Mouse (Mus musculus) forebrain, postnatal 0 days (tissue): ENCODE measurements around the gene Amy1. TPM values are rescaled to one million over a fixed set of nuclear protein-coding genes. Genes with fewer than 3 reads are reported as not detected.
A peak's percentile ranks its signal among the peaks of the same experiment; 100 is the strongest.
"Not testable (repeated sequence)": the region's sequence is repeated elsewhere in the genome, so short reads cannot be mapped to it uniquely, and the experiment has no call there.

ENCODE experiments used
- ATAC-seq: fragments of 200-750 bp; cut with Nextera tagmentation; 2 replicates; pipeline ENCODE4 v1.8.0; 2017; ENCODE audit warnings: mild to moderate bottlenecking, moderate library complexity
- DNase-seq: peaks from one replicate; pipeline ENCODE4 v3.0.0-alpha.2; 2015
- H3K27ac ChIP-seq: fragments of 300-500 bp; sonication (generic); 2 replicates; pipeline ENCODE4 v1.5.1; 2014; ENCODE audit warnings: low read depth, mild to moderate bottlenecking, antibody characterized with exemption, low read length, moderate library complexity, mixed read lengths
- H3K27me3 ChIP-seq: fragments of 300-500 bp; sonication (generic); 2 replicates; pipeline ENCODE4 v1.6.1; 2014; ENCODE audit warnings: mild to moderate bottlenecking, low read length, mixed read lengths; ENCODE audit not compliant: insufficient read depth
- H3K36me3 ChIP-seq: fragments of 300-500 bp; sonication (generic); 2 replicates; pipeline ENCODE4 v1.6.1; 2014; ENCODE audit warnings: mild to moderate bottlenecking, moderate library complexity; ENCODE audit not compliant: insufficient read depth
- H3K4me1 ChIP-seq: fragments of 300-500 bp; sonication (generic); 2 replicates; pipeline ENCODE4 v1.6.1; 2014; ENCODE audit warnings: antibody characterized with exemption; ENCODE audit not compliant: insufficient read depth
- H3K4me2 ChIP-seq: fragments of 300-500 bp; sonication (generic); 2 replicates; pipeline ENCODE4 v1.6.1; 2014; ENCODE audit warnings: low read depth, mild to moderate bottlenecking, moderate library complexity
- H3K4me3 ChIP-seq: fragments of 300-500 bp; sonication (generic); 2 replicates; pipeline ENCODE4 v1.5.1; 2014; ENCODE audit warnings: low read depth, low read length, mixed read lengths
- H3K9ac ChIP-seq: fragments of 300-500 bp; sonication (generic); 2 replicates; pipeline ENCODE4 v1.6.1; 2014; ENCODE audit warnings: mild to moderate bottlenecking
- H3K9me3 ChIP-seq: fragments of 300-500 bp; sonication (generic); 2 replicates; pipeline ENCODE4 v1.6.1; 2016; ENCODE audit warnings: low read length
- CTCF ChIP-seq: sonication (generic); IDR thresholded peaks from 2 replicates; pipeline ENCODE4 v1.5.1; 2016; ENCODE audit warnings: antibody characterized with exemption, control low read depth, low read depth
- WGBS: fragments of 180-500 bp; shearing (Covaris S2); extraction: QIAGEN DNeasy Blood & Tissue Kit; methylation state at CpG from one replicate; pipeline ENCODE4 v1.1.7; 2014; 5-methylcytosine and 5-hydroxymethylcytosine counted together
- polyA plus RNA-seq: library from polyadenylated mRNA; unstranded; fragments of >200 nt; fragmentation: Nextera tagmentation; extraction: Ambion mirVana; gene quantifications from 2 replicates; pipeline ENCODE4 v1.2.1, GENCODE M21; 2015
- total RNA-seq: library from RNA; depleted of rRNA; stranded (reverse); fragments of >200 nt; gene quantifications from 2 replicates; pipeline ENCODE4 v1.2.3, GENCODE M21; 2014; rRNA removed

The Amy1 gene
- total and polyA plus RNA-seq, 2 experiments from 2014 or later, result 17.5 to 53.7 TPM

- TF ChIP-seq CTCF, result peak; percentile 21; the same call in 1 of the 2 replicates
- ATAC-seq, result peak; percentile 97
These were observed 23.3 kb upstream of the Amy1 start, which contains the start of gene Rnpc3 for GRCm38 (mm10) chr3:113629606-113630359. Rnpc3 (minus strand) TSS chr3:113630149.

DNA sequence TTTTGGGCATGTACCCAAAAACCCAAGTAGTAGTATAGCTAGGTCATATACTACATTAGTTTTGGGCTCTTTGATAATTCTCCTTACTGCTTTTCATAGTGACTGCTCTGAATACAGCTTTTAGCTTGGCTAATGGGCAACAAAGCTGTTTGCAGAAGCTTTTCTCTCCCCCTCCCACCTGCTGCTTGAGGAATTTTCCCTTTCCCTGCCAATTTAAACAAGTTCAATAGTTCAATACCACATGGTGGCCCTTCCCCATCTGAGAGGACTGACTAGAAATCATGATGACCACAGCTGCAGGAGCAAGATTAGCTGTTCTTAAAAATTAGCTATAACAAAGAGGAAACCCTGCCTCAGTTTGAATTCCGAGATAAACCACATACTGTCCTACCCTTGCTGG lies 15.7 kb downstream of the Amy1 start:
- no peak overlapping the region for H3K27ac ChIP-seq
- no peaks in the 10 kb centered on the region for H3K27me3 ChIP-seq
- 0 out of 2 replicates have a peak, but pooled peaks cover 4% of the 10 kb centered on the region for H3K36me3 ChIP-seq
- no peak overlapping the region for H3K9ac ChIP-seq
- H3K4me1 ChIP-seq, result no peaks in the 10 kb centered on the region
- ATAC-seq (no peak), DNase-seq (no peak)
- no peak overlapping the region for H3K4me3 ChIP-seq
- H3K9me3 ChIP-seq, result no peaks in the 10 kb centered on the region
- WGBS, result 27% methylated on average over 1 of the region's 1 CpGs
- no peak overlapping the region for H3K4me2 ChIP-seq
- TF ChIP-seq CTCF, result no peak

More at GRCm38 (mm10) chr3:113629606-113630359, 23.3 kb upstream of the Amy1 start, which contains the start of gene Rnpc3:
- Histone ChIP-seq H3K9me3 (no peaks in the 10 kb centered on the region), H3K27me3 (no peaks in the 10 kb centered on the region), H3K4me2 (peak within 1 kb of the TSS; percentile 51), H3K36me3 (peaks cover 5% of the 10 kb centered on the region; the same call in 1 of the 2 replicates), H3K9ac (peak within 1 kb of the TSS; percentile 98), H3K27ac (peak within 1 kb of the TSS; percentile 100), H3K4me3 (peak within 1 kb of the TSS; percentile 76), H3K4me1 (peaks cover 8% of the 10 kb centered on the region; the same call in 1 of the 2 replicates)
- under 1% methylated on average over 68 of the region's 70 CpGs for WGBS
- peak; percentile 99 for DNase-seq

DNA sequence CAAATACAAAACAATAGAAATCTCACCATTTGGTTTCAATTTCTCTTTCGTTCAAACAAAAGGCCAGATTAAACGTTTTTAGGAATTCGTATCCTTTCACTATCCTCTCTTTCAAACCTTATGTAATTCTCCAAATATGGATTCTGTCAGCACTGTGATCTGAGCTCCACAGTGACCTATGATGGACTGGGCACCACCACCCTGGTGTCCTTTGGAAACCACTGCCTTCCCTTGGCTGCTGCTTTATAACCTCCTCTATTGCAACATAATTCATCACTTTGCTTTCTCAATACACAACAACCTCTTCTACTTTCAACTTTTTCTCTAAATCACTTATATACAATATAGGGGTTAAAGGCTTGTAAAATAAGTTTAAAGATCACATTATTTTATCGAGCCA lies 31.9 kb downstream of the Amy1 start:
- Histone ChIP-seq H3K9me3 (no peaks in the 10 kb centered on the region), H3K27me3 (no peaks in the 10 kb centered on the region), H3K4me3 (no peak overlapping the region), H3K9ac (no peak overlapping the region), H3K36me3 (no peaks in the 10 kb centered on the region), H3K4me2 (no peak overlapping the region), H3K4me1 (no peaks in the 10 kb centered on the region), H3K27ac (no peak overlapping the region)
- WGBS, result 78% methylated on average over 4 of the region's 4 CpGs
- TF ChIP-seq CTCF, result no peak
- ATAC-seq, result no peak
- no peak for DNase-seq

DNA sequence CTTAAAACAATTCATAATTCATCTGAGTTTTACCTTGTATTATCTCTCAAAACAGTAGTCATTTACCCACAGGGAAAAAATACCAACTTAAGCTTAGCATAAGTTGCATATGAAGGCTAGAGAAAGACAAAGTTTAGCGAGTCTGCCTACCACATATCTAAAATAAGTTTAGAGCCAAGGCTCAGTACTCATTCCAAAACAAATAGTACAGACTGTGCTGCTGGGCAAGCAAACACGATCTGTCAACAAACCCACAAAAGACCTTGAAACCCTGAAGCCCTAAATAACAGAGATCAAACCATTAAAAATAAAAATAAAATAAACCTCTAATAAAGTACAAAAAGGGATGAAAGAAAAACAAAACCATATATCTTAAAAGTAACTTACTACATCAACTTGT lies 32.4 kb downstream of the Amy1 start:
- Histone ChIP-seq H3K4me3 (no peak overlapping the region), H3K9me3 (no peaks in the 10 kb centered on the region), H3K27ac (no peak overlapping the region), H3K9ac (no peak overlapping the region), H3K4me2 (no peak overlapping the region), H3K27me3 (no peaks in the 10 kb centered on the region), H3K36me3 (no peaks in the 10 kb centered on the region), H3K4me1 (no peaks in the 10 kb centered on the region)
- no peak for DNase-seq
- no peak for TF ChIP-seq CTCF
- 79% methylated on average over 2 of the region's 2 CpGs for WGBS
- ATAC-seq, result no peak

- 93% methylated on average over 3 of the region's 3 CpGs for WGBS
- ATAC-seq (no peak), DNase-seq (no peak)
- H3K4me2 ChIP-seq, result no peak overlapping the region
- no peak overlapping the region for H3K9ac ChIP-seq
- TF ChIP-seq CTCF, result no peak
- no peak overlapping the region for H3K27ac ChIP-seq
- H3K36me3 ChIP-seq, result no peaks in the 10 kb centered on the region
- H3K27me3 ChIP-seq, result no peaks in the 10 kb centered on the region
- no peaks in the 10 kb centered on the region for H3K4me1 ChIP-seq
- H3K4me3 ChIP-seq, result no peak overlapping the region
- H3K9me3 ChIP-seq, result no peaks in the 10 kb centered on the region
These were observed 34.3 kb downstream of the Amy1 start for GRCm38 (mm10) chr3:113572158-113572557.

GRCm38 (mm10) chr3:113539692-113540091 lies 66.8 kb downstream of the Amy1 start:
- ATAC-seq (no peak), DNase-seq (no peak)
- no peaks in the 10 kb centered on the region for H3K4me1 ChIP-seq
- no peak overlapping the region for H3K4me3 ChIP-seq
- no peaks in the 10 kb centered on the region for H3K9me3 ChIP-seq
- no peak for TF ChIP-seq CTCF
- no peak overlapping the region for H3K4me2 ChIP-seq
- no peaks in the 10 kb centered on the region for H3K36me3 ChIP-seq
- H3K27me3 ChIP-seq, result no peaks in the 10 kb centered on the region
- no peak overlapping the region for H3K27ac ChIP-seq
- H3K9ac ChIP-seq, result no peak overlapping the region

DNA sequence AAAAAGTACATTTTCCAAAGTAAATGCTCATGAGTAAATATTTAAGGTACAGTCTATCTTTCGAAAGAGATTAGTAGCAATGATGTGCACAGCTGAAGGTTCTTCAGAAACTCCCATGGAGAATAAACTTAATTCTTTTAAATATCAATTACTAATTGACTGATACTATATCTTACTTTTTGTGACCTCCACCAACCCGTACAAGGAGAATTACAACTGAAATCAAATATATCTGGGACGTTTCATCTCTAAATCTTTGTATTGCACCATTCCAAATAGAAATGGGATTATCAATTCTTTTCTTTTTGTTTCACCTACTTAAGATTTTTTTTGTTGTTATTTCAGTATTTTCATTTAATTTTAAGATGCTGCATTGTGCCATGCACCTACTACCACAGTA lies 74.2 kb downstream of the Amy1 start, which contains the start of gene Amy2a1:
Amy2a1 (minus strand) TSS at position 101 of the 400 bp plus-strand sequence.
- not testable (repeated sequence) for H3K4me2 ChIP-seq, H3K4me3 ChIP-seq, H3K9me3 ChIP-seq, H3K4me1 ChIP-seq, ATAC-seq, H3K9ac ChIP-seq, H3K36me3 ChIP-seq, H3K27me3 ChIP-seq, DNase-seq, H3K27ac ChIP-seq
- WGBS, result 86% methylated on average over 2 of the region's 3 CpGs

Other genes starting within 250 kb of the Amy1 start
- not detected in 2 replicates for gene Amy2a1, start 74.3 kb downstream of the Amy1 start, total RNA-seq
- not detected in 2 replicates for gene Amy2a1, start 74.3 kb downstream of the Amy1 start, polyA plus RNA-seq
- gene Rnpc3, start 23.4 kb upstream of the Amy1 start, total RNA-seq, result 47.6 and 54.6 TPM in 2 replicates
- gene Rnpc3, start 23.4 kb upstream of the Amy1 start, polyA plus RNA-seq, result 34.9 and 39.5 TPM in 2 replicates